Mouse (Mus musculus) forebrain, embryonic 10.5 days (tissue): Measurements from ENCODE around the gene AB124611. TPM values are rescaled to one million over a fixed set of nuclear protein-coding genes. Genes with fewer than 3 reads are reported as not detected.
"Not testable (repeated sequence)": the region's sequence is repeated elsewhere in the genome, so short reads cannot be mapped to it uniquely, and the experiment has no call there.

Experiments
- DNase-seq: peaks from one replicate; pipeline ENCODE4 v3.0.0-alpha.2; 2017; ENCODE audit warnings: low spot score; ENCODE audit errors: extremely low spot score
- H3K27ac ChIP-seq: fragments of 300-500 bp; sonication (generic); 2 replicates; pipeline ENCODE4 v1.5.1; 2016; ENCODE audit warnings: mild to moderate bottlenecking
- H3K27me3 ChIP-seq: fragments of 300-500 bp; sonication (generic); 2 replicates; pipeline ENCODE4 v1.6.1; 2016; ENCODE audit warnings: mild to moderate bottlenecking; ENCODE audit not compliant: poor library complexity, severe bottlenecking
- H3K36me3 ChIP-seq: fragments of 300-500 bp; sonication (generic); replicated peaks from 2 replicates; pipeline ENCODE4 v1.6.1; 2016; ENCODE audit warnings: mild to moderate bottlenecking, moderate library complexity
- H3K4me1 ChIP-seq: fragments of 300-500 bp; sonication (generic); 2 replicates; pipeline ENCODE4 v1.6.1; 2016
- H3K4me3 ChIP-seq: fragments of 300-500 bp; sonication (generic); 2 replicates; pipeline ENCODE4 v1.5.1; 2016; ENCODE audit warnings: mild to moderate bottlenecking, moderate library complexity
- H3K9me3 ChIP-seq: fragments of 300-500 bp; sonication (generic); 2 replicates; pipeline ENCODE4 v1.6.1; 2016; ENCODE audit warnings: mild to moderate bottlenecking, moderate library complexity
- WGBS: fragments of 180-500 bp; shearing (Covaris S2); methylation state at CpG from one replicate; pipeline ENCODE4 v1.1.7; 2016; 5-methylcytosine and 5-hydroxymethylcytosine counted together
- polyA plus RNA-seq: library from polyadenylated mRNA; unstranded; fragments of >200 nt; fragmentation: Nextera tagmentation; extraction: Ambion mirVana; gene quantifications from 2 replicates; pipeline ENCODE4 v1.2.1, GENCODE M21; 2016

AB124611 gene
- polyA plus RNA-seq, 1 experiment from 2014 or later = 5.1 TPM

GRCm38 (mm10) chr9:21505767-21506166 is 20.2 kb upstream of the AB124611 start:
- no peak for DNase-seq
- Histone ChIP-seq H3K9me3 (no peaks in the 10 kb centered on the region), H3K27me3 (no peaks in the 10 kb centered on the region), H3K27ac (no peak overlapping the region), H3K4me1 (peaks cover 17% of the 10 kb centered on the region), H3K36me3 (peaks cover 71% of the 10 kb centered on the region), H3K4me3 (no peak overlapping the region; the same call in 1 of the 2 replicates)

DNA sequence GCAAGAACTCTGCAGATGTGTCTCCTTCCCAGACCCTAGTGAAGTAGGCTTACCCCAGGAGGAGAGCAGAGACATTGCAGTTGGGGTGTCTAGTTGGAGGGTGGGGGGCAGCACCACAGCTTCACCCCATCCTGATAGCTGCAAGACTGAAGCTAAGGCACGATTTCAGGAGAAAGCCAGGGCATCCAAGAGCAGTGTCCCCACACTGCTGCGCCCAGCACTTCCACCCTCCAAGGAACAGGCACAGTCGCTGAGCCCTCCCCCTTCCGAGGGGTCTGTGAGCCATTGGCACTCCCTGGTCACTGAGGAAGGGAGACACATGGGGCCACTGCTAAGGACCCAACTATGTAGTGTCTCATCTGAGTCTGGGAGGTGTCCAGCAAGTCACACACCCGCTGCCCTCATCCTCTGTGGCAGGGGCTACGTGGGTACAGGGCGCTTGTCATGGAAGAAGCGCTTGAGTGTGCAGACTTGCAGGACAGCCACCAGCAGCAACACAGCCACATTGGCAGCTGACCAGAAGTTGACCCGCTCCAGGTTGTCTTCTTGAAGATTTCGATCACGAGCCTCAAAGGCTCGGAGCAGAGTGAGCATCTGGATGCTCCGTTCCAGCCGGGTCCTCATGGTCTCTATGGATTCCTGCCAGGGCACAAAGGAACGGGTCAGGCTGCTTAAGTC is 18.1 kb upstream of the AB124611 start:
- Histone ChIP-seq H3K9me3 (no peaks in the 10 kb centered on the region), H3K4me3 (no peak overlapping the region), H3K36me3 (peaks cover 63% of the 10 kb centered on the region), H3K4me1 (peaks cover 23% of the 10 kb centered on the region), H3K27me3 (no peaks in the 10 kb centered on the region), H3K27ac (no peak overlapping the region)
- no peak for DNase-seq
- WGBS = 90% methylated on average over 15 of the region's 15 CpGs

DNA sequence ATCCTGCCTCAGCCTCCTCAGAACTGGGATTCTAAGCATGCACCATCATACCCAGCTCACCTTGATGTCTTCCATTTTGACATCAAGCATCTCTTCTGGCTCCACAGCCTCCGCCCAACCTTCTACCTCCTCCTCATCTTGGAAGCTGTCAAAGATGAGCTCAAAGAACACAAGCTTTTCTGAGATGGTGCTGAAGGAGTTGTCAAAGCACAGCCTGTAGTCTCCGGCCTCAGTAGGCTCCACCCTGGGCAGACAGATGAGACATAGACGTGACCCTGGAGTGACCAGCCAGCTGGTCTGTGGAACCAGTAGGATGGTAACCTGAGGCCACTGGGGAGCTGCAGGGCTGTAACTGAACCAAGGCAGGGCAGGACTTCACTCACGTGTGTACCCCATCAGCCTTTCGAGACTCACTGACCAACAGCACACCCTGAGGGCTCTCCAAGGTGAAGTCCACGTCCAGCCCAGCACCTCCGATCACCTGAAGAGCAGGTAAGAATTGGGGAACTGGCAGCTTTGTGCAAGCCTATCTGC is 17.0 kb upstream of the AB124611 start:
- Histone ChIP-seq H3K27me3 (no peaks in the 10 kb centered on the region), H3K36me3 (peaks cover 53% of the 10 kb centered on the region), H3K4me3 (peak overlapping the region; percentile 80), H3K4me1 (peaks cover 23% of the 10 kb centered on the region), H3K9me3 (peaks cover 4% of the 10 kb centered on the region; the same call in 1 of the 2 replicates), H3K27ac (0 out of 2 replicates have a peak overlapping the region, but pooled peaks have one; percentile 95)
- WGBS = 87% methylated on average over 7 of the region's 7 CpGs
- DNase-seq = no peak

DNA sequence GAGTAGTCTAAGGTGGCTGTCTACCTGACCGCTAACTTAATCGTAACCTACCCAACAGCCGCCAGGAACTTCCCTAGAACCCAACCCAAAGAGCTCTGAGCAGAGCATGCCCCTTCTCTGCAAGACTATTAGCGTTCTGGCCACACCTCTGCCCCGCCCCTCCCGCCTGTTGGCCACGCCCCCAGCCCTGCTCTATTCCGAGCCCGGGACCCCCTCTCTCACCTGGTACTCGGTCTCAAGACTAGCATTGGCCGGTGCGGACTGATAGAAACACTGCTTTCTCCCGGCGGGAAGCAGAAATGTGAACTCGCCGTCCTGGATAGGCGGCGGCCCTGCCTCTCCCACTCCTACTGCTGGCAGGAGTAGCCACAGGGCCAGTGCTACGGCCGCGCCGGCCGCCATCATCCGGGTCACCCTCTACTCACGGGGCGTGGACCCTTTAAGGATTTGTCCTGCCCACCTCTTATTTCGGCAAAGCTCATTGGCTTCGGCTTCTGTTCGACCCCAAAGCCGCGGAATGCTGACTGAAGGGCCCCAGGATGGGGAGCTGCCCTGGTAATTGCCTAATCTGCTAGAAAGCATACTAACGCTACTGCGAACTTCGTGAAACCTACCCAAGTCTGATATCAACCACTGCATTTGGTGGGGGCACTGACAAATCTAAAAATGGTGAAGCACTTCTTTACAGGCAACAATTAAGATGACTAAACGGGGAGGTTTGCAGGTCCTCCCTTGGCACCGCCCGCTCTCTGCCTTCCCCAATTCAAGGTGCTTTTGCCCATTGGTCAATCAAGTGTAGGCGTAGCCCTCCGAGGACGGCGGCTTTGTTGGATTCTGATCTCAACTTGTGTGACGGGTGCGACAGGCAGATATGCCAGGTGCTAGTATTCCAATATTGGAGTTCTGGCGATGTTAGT is 15.9 kb upstream of the AB124611 start, which contains the start of gene Tmed1:
Gene Tmed1, minus strand, starts transcription at position 481 of the 917 bp plus-strand sequence.
- DNase-seq = peak; percentile 96
- Histone ChIP-seq H3K4me3 (peak within 1 kb of the TSS; percentile 80), H3K36me3 (peaks cover 42% of the 10 kb centered on the region), H3K27me3 (no peaks in the 10 kb centered on the region), H3K27ac (peak within 1 kb of the TSS; percentile 95), H3K4me1 (peaks cover 23% of the 10 kb centered on the region), H3K9me3 (peaks cover 4% of the 10 kb centered on the region; the same call in 1 of the 2 replicates)
- under 1% methylated on average over 44 of the region's 44 CpGs for WGBS

- DNase-seq = no peak
- peaks cover 36% of the 10 kb centered on the region for H3K36me3 ChIP-seq
- 6% methylated on average over 7 of the region's 7 CpGs for WGBS
Observed at GRCm38 (mm10) chr9:21510689-21511015, 15.3 kb upstream of the AB124611 start.

GRCm38 (mm10) chr9:21511052-21511451 is 14.9 kb upstream of the AB124611 start:
- Histone ChIP-seq H3K36me3 (peaks cover 32% of the 10 kb centered on the region), H3K9me3 (peaks cover 4% of the 10 kb centered on the region; the same call in 1 of the 2 replicates), H3K27me3 (no peaks in the 10 kb centered on the region), H3K27ac (peak overlapping the region; percentile 95), H3K4me1 (peaks cover 23% of the 10 kb centered on the region), H3K4me3 (peak overlapping the region; percentile 80)
- no peak for DNase-seq
- 83% methylated on average over 9 of the region's 9 CpGs for WGBS

More at GRCm38 (mm10) chr9:21510689-21511015, 15.3 kb upstream of the AB124611 start:
- H3K9me3 ChIP-seq = peaks cover 4% of the 10 kb centered on the region; the same call in 1 of the 2 replicates
- H3K4me1 ChIP-seq = peaks cover 23% of the 10 kb centered on the region
- peak overlapping the region; percentile 95 for H3K27ac ChIP-seq
- H3K4me3 ChIP-seq = peak overlapping the region; percentile 80
- no peaks in the 10 kb centered on the region for H3K27me3 ChIP-seq

GRCm38 (mm10) chr9:21513466-21513865 is 12.5 kb upstream of the AB124611 start:
- Histone ChIP-seq H3K4me1 (peaks cover 23% of the 10 kb centered on the region), H3K27ac (no peak overlapping the region), H3K36me3 (peaks cover 8% of the 10 kb centered on the region), H3K9me3 (peaks cover 4% of the 10 kb centered on the region; the same call in 1 of the 2 replicates), H3K27me3 (no peaks in the 10 kb centered on the region), H3K4me3 (no peak overlapping the region)
- no peak for DNase-seq
- WGBS = 97% methylated on average over 4 of the region's 4 CpGs

GRCm38 (mm10) chr9:21517947-21518495 is 8.0 kb upstream of the AB124611 start:
- no peak overlapping the region for H3K27ac ChIP-seq

DNA sequence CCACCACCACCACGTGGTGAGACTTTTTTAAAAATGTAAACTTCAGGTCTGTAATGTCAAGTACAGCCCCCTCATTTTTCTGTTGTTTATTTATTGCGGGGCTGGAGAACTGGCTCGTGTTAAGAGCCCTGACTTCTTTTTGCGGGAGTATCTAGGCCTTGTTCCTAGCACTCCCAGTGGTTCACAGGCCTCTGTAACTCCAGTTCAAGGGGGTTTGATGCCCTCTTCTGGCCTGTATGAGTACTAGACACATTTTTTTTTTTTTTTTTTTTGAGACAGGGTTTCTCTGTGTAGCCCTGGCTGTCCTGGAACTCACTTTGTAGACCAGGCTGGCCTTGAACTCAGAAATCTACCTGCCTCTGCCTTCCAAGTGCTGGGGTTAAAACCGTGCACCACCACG is 7.3 kb upstream of the AB124611 start:
- not testable (repeated sequence) for H3K4me3 ChIP-seq, DNase-seq, H3K36me3 ChIP-seq, H3K4me1 ChIP-seq, H3K27me3 ChIP-seq, H3K27ac ChIP-seq, H3K9me3 ChIP-seq
- WGBS = 84% methylated on average over 6 of the region's 6 CpGs

More at GRCm38 (mm10) chr9:21517947-21518495, 8.0 kb upstream of the AB124611 start:
- WGBS = 89% methylated on average over 6 of the region's 6 CpGs
- Histone ChIP-seq H3K4me3 (no peak overlapping the region), H3K4me1 (no peaks in the 10 kb centered on the region), H3K36me3 (no peaks in the 10 kb centered on the region; the same call in 1 of the 2 replicates), H3K9me3 (peaks cover 9% of the 10 kb centered on the region; the same call in 1 of the 2 replicates), H3K27me3 (no peaks in the 10 kb centered on the region)
- no peak for DNase-seq

DNA sequence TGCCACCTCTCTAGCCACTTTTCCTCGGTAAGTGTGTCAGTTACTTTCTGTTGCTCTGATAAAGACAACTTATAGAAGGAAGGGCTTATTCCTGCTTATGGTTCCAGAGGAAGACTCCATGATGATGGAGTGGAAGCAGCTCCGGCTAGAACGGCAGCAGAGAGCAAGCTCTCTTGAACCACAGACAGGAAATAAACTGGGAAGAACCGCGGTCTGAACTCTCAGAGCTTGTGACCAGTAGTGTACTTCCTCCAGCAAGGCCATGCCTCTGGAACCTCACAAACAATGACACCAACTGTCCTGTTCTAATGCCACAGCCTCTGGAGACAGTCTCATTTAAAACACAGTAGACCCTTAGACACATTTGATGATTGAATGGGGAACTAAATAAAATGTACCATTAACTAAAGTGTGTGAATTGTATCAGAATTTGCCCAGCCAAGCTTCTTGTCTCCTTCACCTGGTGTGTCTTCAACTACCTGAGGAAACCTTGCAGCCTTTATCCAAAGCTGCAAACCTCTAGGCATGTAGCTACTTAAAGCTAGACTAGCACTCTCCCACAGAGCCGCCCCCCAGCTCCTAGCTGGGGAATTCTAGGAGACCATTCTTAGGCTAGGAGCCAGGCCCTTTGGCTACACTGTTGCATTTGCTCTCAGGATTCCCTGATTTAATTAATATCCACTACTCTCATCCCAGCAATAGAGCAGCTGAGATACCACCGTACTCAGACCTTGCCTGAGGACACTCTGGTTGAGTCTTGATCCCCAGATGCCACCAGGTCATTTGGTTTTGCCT is 637 bp upstream of the AB124611 start:
- no peaks in the 10 kb centered on the region for H3K27me3 ChIP-seq
- 83% methylated on average over 7 of the region's 7 CpGs for WGBS
- no peak overlapping the region for H3K27ac ChIP-seq

DNA sequence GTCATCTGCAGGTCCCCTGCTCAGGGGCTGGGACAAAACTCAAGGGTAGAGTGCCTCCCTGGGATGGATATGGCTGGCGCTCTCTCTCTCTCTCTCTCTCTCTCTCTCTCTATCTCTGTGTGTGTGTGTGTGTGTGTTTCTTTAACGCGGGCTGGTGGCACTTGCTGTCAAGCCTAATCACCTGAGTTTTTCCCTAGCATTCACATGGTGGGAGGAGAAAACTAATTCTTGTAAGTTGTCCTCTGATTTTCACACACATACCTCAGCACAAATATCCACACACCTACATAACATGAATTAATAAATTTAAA is 613 bp downstream of the AB124611 start:
- Histone ChIP-seq H3K27me3 (no peaks in the 10 kb centered on the region), H3K27ac (0 out of 2 replicates have a peak overlapping the region, but pooled peaks have one; percentile 44), H3K4me1 (peaks cover 16% of the 10 kb centered on the region), H3K36me3 (peaks cover 9% of the 10 kb centered on the region; the same call in 1 of the 2 replicates), H3K4me3 (no peak overlapping the region), H3K9me3 (peaks cover 4% of the 10 kb centered on the region; the same call in 1 of the 2 replicates)
- 97% methylated on average over 3 of the region's 3 CpGs for WGBS
- no peak for DNase-seq

More for the DNA sequence above, 637 bp upstream of the AB124611 start:
- peaks cover 16% of the 10 kb centered on the region for H3K4me1 ChIP-seq
- H3K36me3 ChIP-seq = peaks cover 9% of the 10 kb centered on the region; the same call in 1 of the 2 replicates
- H3K9me3 ChIP-seq = peaks cover 4% of the 10 kb centered on the region; the same call in 1 of the 2 replicates
- no peak overlapping the region for H3K4me3 ChIP-seq
- no peak for DNase-seq
